Mouse (Mus musculus): ENCODE data around the gene Notch2.

DNA sequence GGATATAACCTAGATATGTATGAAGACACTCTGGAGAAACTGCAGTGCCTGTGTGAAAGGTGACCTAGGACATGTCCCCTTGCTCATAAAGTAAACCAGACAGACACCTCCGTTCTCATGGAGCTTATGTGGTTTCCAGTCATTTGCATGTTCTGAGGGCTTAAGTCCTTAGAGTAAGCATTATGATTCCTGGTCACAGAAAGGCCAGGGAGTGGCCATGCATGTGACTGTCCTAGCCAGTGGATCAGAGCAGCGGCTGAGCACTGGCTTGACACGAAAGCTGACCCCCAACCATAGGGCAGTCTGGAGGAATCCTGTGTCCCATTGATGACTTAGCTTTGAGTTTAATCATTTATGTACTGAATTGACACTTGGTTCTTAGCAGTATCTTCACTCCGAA, 14.7 kb downstream of the Notch2 start:
- TF ChIP-seq CTCF (conservative IDR thresholded peaks at IDR 0.05 in 1 of 2, IDR thresholded peaks at IDR 0.05 in 1 of 2; ENCODE audit: low read depth in 2 of 2, low read length in 2 of 2), result no peak
- TF ChIP-seq MAX (IDR thresholded peaks at IDR 0.05; ENCODE audit: low read length), result no peak
- no peak for TF ChIP-seq POLR2A (IDR thresholded peaks at IDR 0.05; ENCODE audit: low read depth, low read length)
- TF ChIP-seq MAFK (IDR thresholded peaks at IDR 0.05; ENCODE audit: insufficient replicate concordance, low read length), result no peak
- no peak for TF ChIP-seq GABPA (IDR thresholded peaks at IDR 0.05; ENCODE audit: insufficient replicate concordance, low read depth, low read length)
- no peak for TF ChIP-seq EP300 (IDR thresholded peaks at IDR 0.05; ENCODE audit: low read length)
- TF ChIP-seq BHLHE40 (IDR thresholded peaks at IDR 0.05; ENCODE audit: low read depth, low read length), result no peak
- no peak for TF ChIP-seq USF1 (IDR thresholded peaks at IDR 0.05; ENCODE audit: low read depth, low read length)
- no peak for TF ChIP-seq ZMIZ1 (IDR thresholded peaks at IDR 0.05; ENCODE audit: low read depth, low read length)
- no peak for TF ChIP-seq ZC3H11A (IDR thresholded peaks at IDR 0.05; ENCODE audit: low read depth, low read length)

All from CH12.LX (cell line).